Mouse (Mus musculus) heart, postnatal 0 days (tissue): ENCODE measurements at regions not wholly inside any gene's neighbourhood (a gene's known extent, or its start where the extent isn't known, plus 50 kb on each side); places are given as distances from the start of the nearest gene placed in this dataset.

Source experiments
- ATAC-seq: fragments of 200-750 bp; cut with Nextera tagmentation; 2 replicates; pipeline ENCODE4 v1.8.0; 2017; ENCODE audit warnings: low read depth, moderate number of reproducible peaks, moderate library complexity; ENCODE audit not compliant: insufficient read depth
- DNase-seq: peaks from one replicate; pipeline ENCODE4 v3.0.0-alpha.2; 2016; ENCODE audit warnings: low spot score
- H3K27ac ChIP-seq: fragments of 300-500 bp; sonication (generic); 2 replicates; pipeline ENCODE4 v1.5.1; 2014; ENCODE audit warnings: low read depth, mild to moderate bottlenecking
- H3K27me3 ChIP-seq: fragments of 300-500 bp; sonication (generic); 2 replicates; pipeline ENCODE4 v1.6.1; 2014; ENCODE audit warnings: low read length, mixed read lengths; ENCODE audit not compliant: control insufficient read depth, insufficient read depth
- H3K36me3 ChIP-seq: fragments of 300-500 bp; sonication (generic); replicated peaks from 2 replicates; pipeline ENCODE4 v1.6.1; 2014; ENCODE audit warnings: low read length, mixed read lengths; ENCODE audit not compliant: control insufficient read depth, insufficient read depth
- H3K4me1 ChIP-seq: fragments of 300-500 bp; sonication (generic); 2 replicates; pipeline ENCODE4 v1.6.1; 2014; ENCODE audit warnings: antibody characterized with exemption; ENCODE audit not compliant: control insufficient read depth, insufficient read depth
- H3K4me2 ChIP-seq: fragments of 300-500 bp; sonication (generic); 2 replicates; pipeline ENCODE4 v1.6.1; 2014; ENCODE audit warnings: low read depth, mild to moderate bottlenecking, low read length, moderate library complexity
- H3K4me3 ChIP-seq: fragments of 300-500 bp; sonication (generic); 2 replicates; pipeline ENCODE4 v1.5.1; 2014; ENCODE audit warnings: low read depth, low read length
- H3K9ac ChIP-seq: fragments of 300-500 bp; sonication (generic); replicated peaks from 2 replicates; pipeline ENCODE4 v1.6.1; 2014; ENCODE audit warnings: low read depth, low read length, mixed read lengths
- H3K9me3 ChIP-seq: fragments of 300-500 bp; sonication (generic); replicated peaks from 2 replicates; pipeline ENCODE4 v1.6.1; 2016; ENCODE audit warnings: low read length; ENCODE audit not compliant: control insufficient read depth
- CTCF ChIP-seq: IDR thresholded peaks from 2 replicates; pipeline ENCODE4 v1.5.1; 2016; ENCODE audit warnings: antibody characterized with exemption, control low read depth, low read depth
- EP300 ChIP-seq: IDR thresholded peaks from 2 replicates; pipeline ENCODE4 v1.6.1; 2016; ENCODE audit warnings: antibody characterized with exemption, low read depth
- WGBS: fragments of 180-500 bp; shearing (Covaris S2); extraction: QIAGEN DNeasy Blood & Tissue Kit; methylation state at CpG from one replicate; pipeline ENCODE4 v1.1.7; 2014; 5-methylcytosine and 5-hydroxymethylcytosine counted together

- Histone ChIP-seq H3K27ac (no peak overlapping the region), H3K4me3 (no peak overlapping the region), H3K4me1 (no peaks in the 10 kb centered on the region), H3K9ac (no peak overlapping the region), H3K4me2 (no peak overlapping the region), H3K27me3 (no peaks in the 10 kb centered on the region), H3K36me3 (no peaks in the 10 kb centered on the region), H3K9me3 (no peaks in the 10 kb centered on the region)
- 23% methylated on average over 1 of the region's 1 CpGs for WGBS
- peak; percentile 20 for DNase-seq
- no peak for ATAC-seq
- TF ChIP-seq CTCF (no peak), EP300 (no peak)
These were observed 128.5 kb upstream of the Slc8a1 start for GRCm38 (mm10) chr17:81866683-81867082.

DNA sequence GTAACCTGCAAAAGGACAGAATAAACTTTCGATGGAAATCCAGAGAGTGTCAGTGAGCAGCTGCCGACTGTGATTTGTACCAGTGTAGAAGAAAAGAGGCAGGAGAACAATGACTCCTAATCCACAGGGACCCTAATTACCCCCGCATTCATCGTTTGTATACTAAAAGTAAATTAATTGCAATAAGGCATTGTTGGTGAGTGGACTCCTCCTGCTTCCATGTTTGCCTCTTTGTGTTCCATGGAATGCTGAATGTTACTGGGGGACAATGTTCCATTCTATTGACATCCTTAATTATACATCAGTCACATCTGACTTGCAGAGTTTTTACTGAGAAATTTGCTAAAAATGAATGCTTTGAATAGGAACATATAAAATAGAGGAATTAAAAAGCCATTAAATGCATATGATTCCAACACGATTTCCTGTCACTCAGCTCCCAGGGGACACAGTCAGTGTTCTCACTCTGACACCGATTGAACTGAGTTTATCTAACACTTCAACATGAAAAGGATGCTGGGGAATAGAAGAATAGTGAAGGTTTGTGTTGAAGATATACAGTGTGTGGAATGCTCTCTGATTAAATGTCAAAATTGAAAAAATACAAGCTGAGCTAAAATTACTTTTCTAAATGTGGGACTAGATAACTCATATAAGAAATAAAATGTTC is 111.3 kb upstream of the Slc8a1 start:
- DNase-seq, result no peak
- Histone ChIP-seq H3K4me1 (no peaks in the 10 kb centered on the region; the same call in 1 of the 2 replicates), H3K4me3 (no peak overlapping the region), H3K4me2 (no peak overlapping the region), H3K9ac (no peak overlapping the region), H3K27ac (no peak overlapping the region), H3K36me3 (no peaks in the 10 kb centered on the region), H3K27me3 (no peaks in the 10 kb centered on the region), H3K9me3 (no peaks in the 10 kb centered on the region)
- no peak for TF ChIP-seq CTCF
- no peak for TF ChIP-seq EP300
- 52% methylated on average over 6 of the region's 6 CpGs for WGBS
- ATAC-seq, result no peak

- peaks cover 6% of the 10 kb centered on the region for H3K4me1 ChIP-seq
- H3K9me3 ChIP-seq, result no peaks in the 10 kb centered on the region
- peak overlapping the region; percentile 31 for H3K4me2 ChIP-seq
- no peaks in the 10 kb centered on the region for H3K36me3 ChIP-seq
- 17% methylated on average over 3 of the region's 3 CpGs for WGBS
- ATAC-seq, result peak; percentile 63; the same call in 1 of the 2 replicates
- H3K27ac ChIP-seq, result peak overlapping the region; percentile 65; the same call in 1 of the 2 replicates
- H3K27me3 ChIP-seq, result no peaks in the 10 kb centered on the region
- peak; percentile 80 for DNase-seq
- no peak overlapping the region for H3K9ac ChIP-seq
- no peak overlapping the region for H3K4me3 ChIP-seq
- TF ChIP-seq CTCF, result no peak
- peak; percentile 39; the same call in 1 of the 2 replicates for TF ChIP-seq EP300
These were observed 105.6 kb upstream of the Slc8a1 start for GRCm38 (mm10) chr17:81843793-81844192.

DNA sequence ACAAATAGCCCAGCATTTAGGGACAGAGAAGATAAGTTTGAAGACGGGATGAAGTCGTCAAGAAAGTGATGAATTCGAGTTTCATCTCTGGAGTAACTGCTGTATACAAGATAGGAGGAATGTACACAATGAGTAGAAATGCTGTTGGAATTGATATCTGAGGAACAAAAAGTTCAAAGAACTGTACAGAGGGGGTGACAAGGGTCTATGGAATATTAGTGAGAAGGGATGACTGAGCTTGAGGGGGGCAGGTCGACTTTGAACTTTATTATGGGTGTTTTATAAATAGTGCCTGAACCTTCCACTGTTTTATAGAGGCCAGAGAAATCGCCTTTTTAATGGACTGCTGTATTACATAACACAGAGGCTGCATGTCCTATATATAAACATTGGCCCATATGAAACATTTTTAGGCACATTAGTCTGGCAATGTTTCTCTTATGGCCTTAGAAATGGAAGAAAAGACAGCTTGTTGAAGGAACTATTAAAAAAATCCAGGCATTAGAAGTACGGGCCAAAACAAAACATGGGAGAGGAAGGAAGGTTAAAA is 59.7 kb upstream of the Slc8a1 start:
- H3K9me3 ChIP-seq, result no peaks in the 10 kb centered on the region
- ATAC-seq (no peak), DNase-seq (no peak)
- H3K27me3 ChIP-seq, result no peaks in the 10 kb centered on the region
- no peak overlapping the region for H3K27ac ChIP-seq
- H3K9ac ChIP-seq, result no peak overlapping the region
- H3K4me1 ChIP-seq, result no peaks in the 10 kb centered on the region
- WGBS, result 67% methylated on average over 6 of the region's 6 CpGs
- H3K36me3 ChIP-seq, result no peaks in the 10 kb centered on the region
- no peak overlapping the region for H3K4me2 ChIP-seq
- TF ChIP-seq CTCF (no peak), EP300 (no peak)
- H3K4me3 ChIP-seq, result no peak overlapping the region

- H3K27ac ChIP-seq, result peak overlapping the region; percentile 46; the same call in 1 of the 2 replicates
- ATAC-seq, result no peak
- no peaks in the 10 kb centered on the region for H3K9me3 ChIP-seq
These were observed 50.6 kb upstream of the Slc8a1 start for GRCm38 (mm10) chr17:81788781-81789180.

More at GRCm38 (mm10) chr17:81788781-81789180, 50.6 kb upstream of the Slc8a1 start:
- no peak overlapping the region for H3K4me3 ChIP-seq
- WGBS, result 38% methylated on average over 3 of the region's 3 CpGs
- no peak for TF ChIP-seq CTCF
- TF ChIP-seq EP300, result no peak
- no peaks in the 10 kb centered on the region for H3K36me3 ChIP-seq
- no peaks in the 10 kb centered on the region for H3K27me3 ChIP-seq
- peaks cover 27% of the 10 kb centered on the region; the same call in 1 of the 2 replicates for H3K4me1 ChIP-seq
- DNase-seq, result no peak
- H3K9ac ChIP-seq, result no peak overlapping the region
- no peak overlapping the region for H3K4me2 ChIP-seq
